1 mouse cellular context compared by ENCODE assay signal in the genomic region with DNA sequence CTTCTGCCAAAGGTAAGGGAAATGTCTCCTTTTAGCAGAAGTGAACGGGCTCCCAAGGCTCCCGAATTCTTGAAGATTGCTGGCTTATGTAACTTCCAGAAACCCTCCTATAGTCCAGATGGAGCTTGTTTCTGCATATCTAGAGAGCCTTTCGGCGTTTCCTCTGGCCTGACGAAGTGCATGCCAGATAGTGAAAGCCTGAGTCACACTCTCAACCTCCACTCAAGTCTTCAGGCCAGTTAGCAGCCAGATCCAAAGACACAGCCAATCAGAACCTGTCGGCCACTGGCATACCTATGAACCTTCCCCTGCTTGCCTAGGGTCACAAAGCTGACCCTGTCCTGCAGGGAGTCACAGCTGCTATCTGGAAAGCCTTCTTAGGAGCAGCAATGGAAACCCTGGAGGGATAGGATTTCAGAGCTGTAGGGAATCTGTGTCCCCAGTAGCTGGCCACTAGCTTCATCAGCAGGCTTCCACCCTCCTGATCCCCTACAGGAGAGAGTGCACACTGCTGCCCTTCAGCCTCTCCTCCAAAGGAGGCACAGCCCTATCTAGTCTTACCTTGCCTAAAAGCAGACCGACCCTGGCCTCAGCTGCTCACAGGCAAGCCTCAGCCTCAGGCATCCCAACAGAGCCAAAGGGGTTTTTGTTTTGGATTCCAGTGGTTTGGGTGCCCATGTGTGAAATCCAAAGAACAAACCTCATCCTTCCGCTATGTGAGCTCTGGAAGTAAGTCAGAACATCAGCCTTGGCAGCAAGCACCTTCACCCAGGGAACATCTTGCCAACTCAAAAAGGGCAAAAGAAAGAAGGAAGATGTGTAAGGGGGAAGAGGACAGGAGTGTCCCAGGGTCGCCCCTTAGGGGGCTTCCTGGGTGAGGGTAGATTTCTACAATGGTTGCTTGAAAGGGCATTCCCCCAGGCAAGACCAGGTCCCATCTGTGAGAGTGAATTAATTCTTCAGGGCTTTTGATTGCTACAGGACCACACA.
TF ChIP-seq lines count a peak whose summit lies in the region.

No protein-coding gene starts in this region.

TF ChIP-seq in MEL, 35 proteins besides CTCF, POLR2A, EP300 and RAD21 (continued from another document):
- TF ChIP-seq USF1 (IDR thresholded peaks at IDR 0.05; ENCODE audit: low read depth, low read length) (no peak), USF2 (IDR thresholded peaks at IDR 0.05; ENCODE audit: borderline replicate concordance in 1 of 2, insufficient read depth in 1 of 2, low read depth in 1 of 2, low read length in 2 of 2) (no peak), E2F4 (IDR thresholded peaks at IDR 0.05; ENCODE audit: borderline replicate concordance, low read depth, low read length) (no peak), POLR2AphosphoS5 (IDR thresholded peaks at IDR 0.05; ENCODE audit: borderline replicate concordance, low read depth, low read length) (no peak), GABPA (IDR thresholded peaks at IDR 0.05; ENCODE audit: low read depth, low read length) (no peak), MAX (IDR thresholded peaks at IDR 0.05; ENCODE audit: low read length) (no peak), RCOR1 (IDR thresholded peaks at IDR 0.05; ENCODE audit: low read depth, low read length) (no peak), ETS1 (IDR thresholded peaks at IDR 0.05; ENCODE audit: low read depth, low read length) (peak; percentile 21; the same call in 1 of the 2 replicates), MAFK (IDR thresholded peaks at IDR 0.05; ENCODE audit: borderline replicate concordance, low read depth, low read length) (no peak), MAZ (IDR thresholded peaks at IDR 0.05; ENCODE audit: low read depth, low read length) (no peak)
TF ChIP-seq in MEL: peak in this region for 2.
